Mouse (Mus musculus) G1E (cell line): ENCODE results near the gene Rasgef1b.

Experiments
- CTCF ChIP-seq: IDR thresholded peaks from 2 replicates; pipeline ENCODE4 v1.5.1; 2012; ENCODE audit warnings: low read depth, low read length, inconsistent platforms, mixed read lengths
- GATA1 ChIP-seq: IDR thresholded peaks from 2 replicates; pipeline ENCODE4 v1.6.1; 2012; ENCODE audit warnings: borderline replicate concordance, low read length, inconsistent platforms, mixed read lengths
- GATA2 ChIP-seq: IDR thresholded peaks from 2 replicates; pipeline ENCODE4 v1.6.1; 2012; ENCODE audit warnings: low read depth, low read length, inconsistent platforms, borderline replicate concordance
- POLR2AphosphoS5 ChIP-seq: IDR thresholded peaks from 2 replicates; pipeline ENCODE4 v1.6.1; 2012; ENCODE audit warnings: low read depth, low read length, inconsistent platforms; ENCODE audit not compliant: insufficient replicate concordance
- TAL1 ChIP-seq: conservative IDR thresholded peaks from 2 replicates; pipeline ENCODE4 v1.6.1; 2012; ENCODE audit warnings: low read depth, low read length, inconsistent platforms, mixed read lengths

DNA sequence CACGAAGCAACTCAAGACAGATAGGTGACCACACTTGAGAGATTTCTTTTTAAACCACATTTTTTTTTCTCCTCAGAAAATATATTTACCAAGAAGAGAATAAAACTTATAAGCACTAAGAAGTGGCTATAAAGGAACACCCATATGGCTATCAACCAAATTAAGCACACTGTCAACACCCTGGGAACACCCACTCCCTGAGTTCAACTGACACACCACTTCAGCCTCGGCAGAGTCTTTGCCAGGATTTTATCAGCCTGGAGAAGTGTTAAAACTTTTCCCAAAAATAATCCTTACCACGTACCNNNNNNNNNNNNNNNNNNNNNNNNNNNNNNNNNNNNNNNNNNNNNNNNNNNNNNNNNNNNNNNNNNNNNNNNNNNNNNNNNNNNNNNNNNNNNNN, 368.3 kb downstream of the Rasgef1b start:
- TF ChIP-seq CTCF (no peak), GATA1 (no peak), POLR2AphosphoS5 (no peak), TAL1 (no peak), GATA2 (no peak)
